Mouse (Mus musculus) cerebellum, adult 2 months (tissue): ENCODE data around the gene Ints2.

Experiments used
- CTCF ChIP-seq: fragments of 200-500 bp; IDR thresholded peaks from 2 replicates; pipeline ENCODE4 v1.5.1; 2011; ENCODE audit warnings: low read depth, mild to moderate bottlenecking, control low read depth, low read length, moderate library complexity, borderline replicate concordance; ENCODE audit not compliant: insufficient read depth
- POLR2A ChIP-seq: fragments of 200-500 bp; IDR thresholded peaks from 2 replicates; pipeline ENCODE4 v1.6.1; 2011; ENCODE audit warnings: low read length, control low read depth, borderline replicate concordance; ENCODE audit not compliant: insufficient read depth

DNA sequence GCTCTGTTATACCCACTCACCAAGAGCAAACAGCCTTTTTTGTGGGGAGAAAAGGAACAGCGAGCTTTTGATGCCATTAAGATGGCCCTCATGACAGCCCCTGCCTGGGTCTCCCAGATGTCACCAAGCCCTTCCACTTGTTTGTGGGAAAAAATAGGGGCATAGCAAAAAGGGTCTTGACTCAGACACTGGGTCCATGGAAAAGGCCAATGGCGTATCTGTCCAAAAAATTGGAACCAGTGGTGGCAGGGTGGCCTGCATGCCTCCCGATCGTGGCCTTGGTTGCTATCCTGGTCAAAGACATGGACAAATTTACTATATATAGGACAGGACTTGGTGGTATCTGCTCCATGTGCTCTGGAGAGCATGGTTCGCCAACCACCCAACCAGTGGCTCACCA lies 52.3 kb downstream of the Ints2 start:
- no peak for TF ChIP-seq POLR2A
- no peak for TF ChIP-seq CTCF
